Mouse (Mus musculus) embryonic stem cell, embryonic (primary cell): ENCODE results near the gene Ecsit.

Experiments used
- CTCF ChIA-PET, 4 experiments: fragments of 300-600 bp in 2 of 4; fragments of 350-600 bp in 2 of 4; sonication (Branson Sonifier 250); formaldehyde crosslinking; loops; one replicate each; lab custom pipeline; 2022; ENCODE audit warnings: inconsistent platforms in 2 of 4; lab: Charles Lee
- POLR2A ChIA-PET, 4 experiments: fragments of 300-600 bp in 2 of 4; fragments of 350-600 bp in 2 of 4; sonication (Branson Sonifier 250); formaldehyde crosslinking; loops; one replicate each; lab custom pipeline; 2022; ENCODE audit warnings: antibody characterized with exemption in 4 of 4, inconsistent platforms in 1 of 4; lab: Charles Lee

The Ecsit gene

DNA sequence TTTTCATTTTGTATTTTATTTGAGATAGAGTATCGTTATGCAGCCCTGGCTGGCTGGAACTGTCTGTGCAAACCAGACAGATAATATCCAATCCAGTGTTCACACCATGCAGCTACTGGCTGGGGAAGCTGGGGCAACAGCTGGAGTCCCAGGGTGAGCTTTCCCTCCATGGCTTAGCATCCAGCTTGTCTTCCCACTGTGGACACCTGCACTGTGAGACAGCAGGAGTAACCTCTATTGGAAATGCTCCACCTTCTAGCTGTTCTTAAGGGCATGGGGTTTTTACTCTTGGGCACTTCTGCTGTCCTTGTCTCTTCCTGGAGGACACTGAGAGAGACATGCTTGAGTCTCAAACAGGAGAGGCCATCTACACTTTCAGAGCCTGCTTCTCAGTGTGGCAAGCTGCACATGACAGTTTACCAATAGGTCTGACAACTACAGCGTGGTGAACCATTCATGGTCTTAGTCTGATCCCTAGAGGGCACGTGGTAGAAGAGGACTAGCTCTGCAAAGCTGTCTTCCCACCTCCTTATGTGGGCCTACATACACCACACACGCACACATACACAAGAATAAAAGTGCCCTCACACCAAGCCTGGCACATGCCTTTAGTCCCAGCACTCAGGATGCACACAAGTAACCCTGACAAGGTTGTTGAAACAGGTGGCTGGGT, 15.2 kb downstream of the Ecsit start:
- POLR2A ChIA-PET: interaction anchor here in 3 of 4 experiments (0.5 to 5.1 kb wide), 57 partner anchors 8 to 560 kb away, joined by 3 to 45 read pairs (median 4); partner anchors contain the start of genes Ecsit (in 3 of the 3), Ldlr (in 3 of the 3), 9530077C05Rik (in 2 of the 3) and Anln (in 1 of the 3)
- CTCF ChIA-PET: interaction anchor here (0.6 to 2.9 kb wide), 19 partner anchors 15 to 341 kb away, joined by 3 to 17 read pairs (median 4); partner anchors contain the start of genes Pigyl (in 2 of the 4), 9530077C05Rik (in 1 of the 4) and Ecsit (in 1 of the 4)

DNA sequence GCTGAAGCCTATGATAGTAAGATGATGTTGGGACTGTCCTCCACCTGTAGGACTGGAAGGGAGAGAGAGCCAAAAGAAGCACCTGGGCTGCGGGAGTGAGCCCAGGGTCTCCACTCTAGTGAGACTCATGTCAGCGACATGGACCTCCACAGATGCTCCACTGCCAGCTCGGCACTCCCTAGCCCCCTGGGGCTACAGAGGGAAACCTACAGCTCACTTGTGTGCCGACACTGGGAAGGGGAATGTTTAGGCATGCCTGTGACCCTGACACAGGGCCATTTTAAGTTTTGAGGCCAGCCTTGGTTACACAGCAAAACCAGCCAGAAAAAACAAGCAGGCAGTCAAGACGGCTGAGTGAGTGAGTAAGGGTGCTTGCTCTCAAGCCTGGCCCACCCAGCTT, 18.0 kb downstream of the Ecsit start:
- ChIA-PET POLR2A (interaction anchor here in 2 of 4 experiments (1.1 to 3.0 kb wide), 9 partner anchors 8 to 107 kb away, joined by 3 to 16 read pairs (median 5); partner anchors contain the start of genes Ecsit (in 1 of the 2) and Elavl3 (in 1 of the 2)), CTCF (interaction anchor here (0.6 to 2.8 kb wide), 17 partner anchors 9 to 344 kb away, joined by 3 to 28 read pairs (median 4); partner anchors contain the start of genes 9530077C05Rik (in 1 of the 4), Epor (in 1 of the 4) and Pigyl (in 1 of the 4))

DNA sequence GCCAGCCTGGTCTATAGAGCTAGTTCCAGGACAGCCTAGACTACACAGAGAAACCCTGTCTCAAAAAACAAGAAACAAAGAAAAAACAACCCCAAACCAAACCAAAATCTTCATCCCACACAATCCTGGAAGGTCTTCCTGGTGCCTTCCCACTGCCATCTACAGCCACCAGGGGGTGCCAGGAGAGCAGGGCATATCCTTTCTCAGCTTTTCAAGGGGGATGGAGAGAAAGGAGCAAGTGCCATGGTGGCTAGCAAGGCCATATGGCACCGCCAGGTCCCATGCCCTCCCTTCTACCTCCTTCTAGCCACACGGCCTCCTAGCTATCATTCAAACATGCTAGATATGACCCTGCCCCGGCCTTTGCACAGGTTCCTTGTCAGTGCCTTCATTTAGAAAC, 18.8 kb downstream of the Ecsit start:
- POLR2A ChIA-PET: interaction anchor here in 3 of 4 experiments (0.6 to 3.0 kb wide), 14 partner anchors 9 to 165 kb away, joined by 3 to 16 read pairs (median 5); partner anchors contain the start of genes Ecsit (in 2 of the 3) and Elavl3 (in 1 of the 3)
- CTCF ChIA-PET: interaction anchor here (0.6 to 2.8 kb wide), 23 partner anchors 9 to 1059 kb away, joined by 3 to 28 read pairs (median 5); partner anchors contain the start of genes 9530077C05Rik (in 1 of the 4), Ecsit (in 1 of the 4), Epor (in 1 of the 4) and Pigyl (in 1 of the 4)

DNA sequence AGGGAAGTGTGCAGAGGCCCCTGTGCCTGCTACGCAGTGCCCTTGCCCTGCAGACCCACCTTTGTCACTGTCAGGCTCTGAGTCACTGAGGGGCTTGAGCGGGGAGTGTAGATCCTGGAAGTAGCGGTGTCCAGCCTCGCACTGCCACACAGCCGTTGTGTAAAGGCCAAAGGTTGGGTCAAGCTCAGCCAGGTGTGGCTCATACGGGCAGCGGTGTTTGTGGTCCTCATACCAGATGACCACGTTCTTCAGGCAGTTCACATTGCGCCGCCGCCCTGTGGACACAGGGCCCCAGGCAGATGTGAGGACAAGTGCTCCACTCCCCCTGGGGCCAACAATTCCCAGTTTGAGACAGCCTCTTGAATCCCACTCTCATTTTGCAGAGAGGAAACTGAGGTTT, 19.6 kb downstream of the Ecsit start:
- ChIA-PET POLR2A (interaction anchor here in 3 of 4 experiments (0.6 to 3.0 kb wide), 12 partner anchors 8 to 203 kb away, joined by 3 to 16 read pairs (median 5); partner anchors contain the start of genes Ecsit (in 2 of the 3) and Elavl3 (in 1 of the 3)), CTCF (interaction anchor here (0.7 to 2.8 kb wide), 14 partner anchors 10 to 343 kb away, joined by 3 to 28 read pairs (median 8); partner anchors contain the start of gene Pigyl (in 1 of the 4))

DNA sequence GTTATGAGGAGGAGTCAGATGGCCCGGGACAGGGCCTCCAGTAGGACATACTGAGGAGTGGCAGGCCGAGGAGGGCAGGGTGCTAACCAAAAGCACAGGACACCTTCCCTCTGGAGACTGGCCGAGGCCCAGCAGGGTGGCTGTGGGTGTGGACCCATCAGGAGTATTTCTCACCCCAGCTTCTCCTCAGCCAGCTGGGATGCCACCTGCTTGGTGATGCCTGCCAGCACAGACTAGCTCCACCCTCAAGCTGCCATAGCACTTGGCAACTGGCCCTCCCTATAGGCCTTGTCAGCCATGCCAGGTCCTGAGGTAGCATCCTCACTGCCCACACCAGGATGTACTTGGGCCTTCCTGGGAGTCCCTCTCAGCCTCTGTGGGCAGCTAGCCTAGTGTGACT, 20.9 kb downstream of the Ecsit start:
- POLR2A ChIA-PET: interaction anchor here (0.5 to 3.0 kb wide), 10 partner anchors 9 to 116 kb away, joined by 3 to 16 read pairs (median 5); partner anchors contain the start of genes Ecsit (in 1 of the 4) and Elavl3 (in 1 of the 4)
- CTCF ChIA-PET: interaction anchor here in 3 of 4 experiments (1.0 to 2.1 kb wide), 3 partner anchors 10 to 91 kb away, joined by 3 to 7 read pairs (median 3); no protein-coding TSS in a partner anchor

DNA sequence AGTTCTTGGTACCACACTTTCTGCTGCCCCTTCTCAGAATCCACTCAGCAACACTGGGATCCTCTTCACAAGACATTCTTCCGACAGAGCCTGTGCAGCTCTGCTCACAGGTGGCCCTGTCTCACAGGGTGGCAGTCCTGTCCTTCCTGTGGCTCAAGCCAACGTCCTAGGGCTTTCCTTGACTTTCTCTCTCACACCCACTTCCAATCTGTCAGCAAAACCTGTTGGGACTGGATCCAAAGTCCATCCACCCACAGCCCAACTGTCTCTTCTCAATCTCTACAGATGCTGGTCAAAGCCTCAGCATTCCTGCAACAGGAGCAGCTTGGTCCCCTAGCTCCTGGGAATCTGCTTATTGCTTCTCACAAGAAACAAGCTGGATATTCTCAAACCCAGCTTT, 23.9 kb downstream of the Ecsit start:
- CTCF ChIA-PET: interaction anchor here in 2 of 4 experiments (0.9 to 1.0 kb wide), 2 partner anchors 37 to 66 kb away, joined by 3 to 4 read pairs; no protein-coding TSS in a partner anchor
- POLR2A ChIA-PET: interaction anchor here in 2 of 4 experiments (1.1 to 1.7 kb wide), 7 partner anchors 9 to 104 kb away, joined by 3 to 11 read pairs (median 5); partner anchors contain the start of genes Gm49318 (in 2 of the 2), Elavl3 (in 1 of the 2), Pigyl (in 1 of the 2) and Zfp653 (in 1 of the 2)

DNA sequence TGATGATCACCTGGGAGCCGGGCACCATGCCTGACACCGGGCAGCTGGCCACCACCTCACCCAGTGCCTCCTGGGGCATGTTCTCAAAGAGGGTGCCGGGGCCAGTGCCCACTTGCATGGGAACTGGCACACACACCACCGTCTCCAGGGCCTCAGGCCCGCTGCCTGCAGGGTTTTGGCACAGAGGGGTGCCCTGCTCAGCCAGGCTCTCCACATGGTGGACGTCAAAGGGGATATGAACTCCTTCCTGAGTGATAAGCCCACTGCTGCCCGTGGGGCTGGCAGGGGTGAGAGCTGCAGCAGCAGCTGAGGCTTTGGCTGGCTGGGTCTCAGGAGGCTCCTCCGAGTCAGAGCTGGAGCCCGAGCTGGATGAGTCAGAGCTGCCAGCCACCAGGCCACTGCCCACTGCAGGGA, 27.2 kb downstream of the Ecsit start:
- ChIA-PET CTCF (interaction anchor here in 2 of 4 experiments (1.3 to 1.6 kb wide), 2 partner anchors 9 kb away, joined by 4 read pairs; no protein-coding TSS in a partner anchor), POLR2A (interaction anchor here in 3 of 4 experiments (0.6 to 4.9 kb wide), 10 partner anchors 8 to 339 kb away, joined by 3 to 43 read pairs (median 4); partner anchors contain the start of genes Gm49318 (in 2 of the 3) and Zfp653 (in 2 of the 3))

DNA sequence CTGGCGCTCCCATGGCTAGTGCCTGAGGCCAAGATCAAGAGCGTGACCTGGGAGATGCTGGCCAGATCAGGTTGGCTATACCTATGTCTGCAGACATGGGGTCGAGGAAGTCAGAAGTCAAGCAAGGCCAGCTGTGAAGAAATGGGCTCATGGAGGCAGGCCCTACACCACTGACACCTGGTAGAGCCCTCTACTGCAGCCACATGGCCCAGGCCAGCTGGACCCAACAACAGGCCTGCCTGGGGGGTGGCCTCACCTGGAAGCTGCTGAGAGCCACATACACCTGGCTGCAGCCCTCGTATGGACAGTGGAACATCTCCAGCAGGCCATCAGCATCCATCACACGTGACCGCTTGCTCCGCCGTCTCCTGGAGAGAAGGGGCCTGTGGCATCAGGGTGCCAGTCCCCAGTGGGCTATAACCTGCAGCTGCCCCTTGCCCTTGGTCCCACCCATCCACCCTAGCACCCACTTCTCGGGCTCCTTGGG, 28.2 kb downstream of the Ecsit start:
- POLR2A ChIA-PET: interaction anchor here in 2 of 4 experiments (0.9 to 4.9 kb wide), 10 partner anchors 9 to 130 kb away, joined by 3 to 43 read pairs (median 4); partner anchors contain the start of genes Gm49318 (in 2 of the 2), Zfp653 (in 2 of the 2), Ccdc159 (in 1 of the 2) and Ecsit (in 1 of the 2)

DNA sequence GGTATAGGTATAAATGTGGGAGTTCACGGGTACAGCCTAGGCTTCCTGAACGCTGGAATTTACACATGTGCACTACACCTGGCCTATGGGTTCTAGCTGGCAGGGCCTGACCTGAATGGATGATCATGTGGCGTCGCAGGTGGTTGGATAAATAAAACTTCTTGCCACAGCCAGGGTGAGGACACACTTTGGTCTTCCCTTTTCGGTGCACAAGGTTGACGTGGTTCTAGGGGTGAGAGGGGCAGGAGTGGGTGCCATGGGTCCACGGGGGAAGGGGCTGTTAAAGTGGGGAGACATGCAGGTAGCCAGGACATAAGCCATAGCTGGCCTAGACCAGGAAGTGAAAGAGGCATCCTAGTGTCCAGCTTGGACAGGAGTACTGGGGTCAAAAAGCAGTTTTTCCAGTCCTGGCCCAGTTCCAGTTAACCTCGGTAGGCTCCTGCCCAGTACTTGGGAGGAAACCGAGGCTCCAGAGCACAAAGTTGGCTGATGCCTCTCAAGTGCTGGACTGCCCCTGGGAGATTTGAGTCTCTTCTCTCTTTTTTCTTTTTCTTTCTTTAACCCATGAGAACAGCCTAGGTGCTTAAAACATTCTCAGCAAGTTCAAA, 28.8 kb downstream of the Ecsit start:
- POLR2A ChIA-PET: interaction anchor here in 3 of 4 experiments (0.9 to 4.9 kb wide), 13 partner anchors 8 to 129 kb away, joined by 3 to 43 read pairs (median 5); partner anchors contain the start of genes Gm49318 (in 2 of the 3), Zfp653 (in 2 of the 3), Ccdc159 (in 1 of the 3) and Ecsit (in 1 of the 3)
- CTCF ChIA-PET: interaction anchor here in 3 of 4 experiments (0.6 to 3.5 kb wide), 3 partner anchors 10 to 77 kb away, joined by 4 to 18 read pairs (median 7); no protein-coding TSS in a partner anchor

More for the DNA sequence above, 28.2 kb downstream of the Ecsit start:
- CTCF ChIA-PET: interaction anchor here in 3 of 4 experiments (1.3 to 3.5 kb wide), 3 partner anchors 10 to 78 kb away, joined by 4 to 18 read pairs (median 4); no protein-coding TSS in a partner anchor

DNA sequence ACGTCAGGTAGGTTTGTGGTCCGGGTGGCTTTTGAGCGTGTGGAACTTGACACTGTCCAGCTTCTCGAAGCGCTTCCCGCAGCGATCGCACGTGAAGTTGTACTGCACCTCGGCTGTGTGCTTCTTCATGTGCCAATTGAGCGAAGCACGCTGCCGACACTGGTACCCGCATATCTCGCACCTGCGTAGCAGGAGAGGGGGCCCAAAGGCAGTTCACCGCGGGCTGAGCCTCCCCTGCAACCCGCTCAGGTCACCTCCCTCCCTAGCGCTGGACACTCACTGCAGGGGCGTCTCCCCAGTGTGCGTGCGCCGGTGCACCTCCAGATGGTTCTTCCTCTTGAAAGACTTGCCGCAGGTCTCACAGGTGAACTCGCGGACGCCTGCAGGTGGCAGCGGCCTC, 29.5 kb downstream of the Ecsit start:
- POLR2A ChIA-PET: interaction anchor here in 3 of 4 experiments (0.5 to 4.9 kb wide), 23 partner anchors 9 to 510 kb away, joined by 3 to 43 read pairs (median 6); partner anchors contain the start of genes Gm49318 (in 2 of the 3), Zfp653 (in 2 of the 3), Anln (in 1 of the 3) and Carm1 (in 1 of the 3)
- CTCF ChIA-PET: interaction anchor here (0.5 to 3.5 kb wide), 14 partner anchors 9 to 355 kb away, joined by 3 to 18 read pairs (median 6); partner anchors contain the start of genes Gm49318 (in 2 of the 4), Zfp653 (in 2 of the 4), 9530077C05Rik (in 1 of the 4) and Ccdc159 (in 1 of the 4)

DNA sequence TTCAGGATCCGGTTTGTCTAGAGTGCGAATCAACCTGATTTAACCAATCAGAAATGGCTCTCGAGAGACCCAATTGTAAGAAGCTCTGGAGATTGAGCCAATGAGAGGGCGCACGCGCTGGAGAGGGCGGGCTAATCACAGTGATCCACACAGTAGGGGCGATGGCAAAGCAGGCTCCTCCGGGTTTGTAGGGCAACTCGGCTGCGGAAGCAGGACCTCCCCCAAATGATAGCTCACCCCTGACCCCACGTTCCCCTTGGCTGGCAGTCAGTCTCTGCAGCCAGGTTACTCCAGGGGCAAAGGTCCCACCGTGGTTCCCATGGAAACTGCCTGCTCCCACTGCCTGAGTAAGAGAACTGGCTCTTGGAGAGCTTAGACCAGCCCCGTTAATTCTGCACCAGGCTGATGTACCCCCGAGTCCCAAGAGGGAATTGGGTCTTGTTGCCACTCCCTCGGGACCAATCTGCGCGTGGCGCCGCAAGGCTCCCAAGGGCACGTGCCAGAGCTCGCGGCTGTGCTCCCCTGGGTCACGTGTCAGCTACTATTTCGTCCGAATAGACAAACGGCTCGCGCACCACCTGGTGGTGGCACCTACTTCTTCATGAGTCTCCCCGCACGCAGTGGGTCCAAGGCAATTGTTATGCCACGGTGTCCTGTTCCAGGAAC, 30.7 kb downstream of the Ecsit start:
- CTCF ChIA-PET: interaction anchor here (0.5 to 3.5 kb wide), 59 partner anchors 9 to 456 kb away, joined by 3 to 18 read pairs (median 4); partner anchors contain the start of genes 9530077C05Rik (in 2 of the 4), Gm49318 (in 2 of the 4), Zfp653 (in 2 of the 4) and Ccdc159 (in 1 of the 4)
- POLR2A ChIA-PET: interaction anchor here (0.5 to 4.9 kb wide), 98 partner anchors 9 to 1242 kb away, joined by 3 to 43 read pairs (median 4); partner anchors contain the start of genes Gm49318 (in 3 of the 4), Zfp653 (in 3 of the 4), Ccdc159 (in 2 of the 4) and Ldlr (in 2 of the 4)

DNA sequence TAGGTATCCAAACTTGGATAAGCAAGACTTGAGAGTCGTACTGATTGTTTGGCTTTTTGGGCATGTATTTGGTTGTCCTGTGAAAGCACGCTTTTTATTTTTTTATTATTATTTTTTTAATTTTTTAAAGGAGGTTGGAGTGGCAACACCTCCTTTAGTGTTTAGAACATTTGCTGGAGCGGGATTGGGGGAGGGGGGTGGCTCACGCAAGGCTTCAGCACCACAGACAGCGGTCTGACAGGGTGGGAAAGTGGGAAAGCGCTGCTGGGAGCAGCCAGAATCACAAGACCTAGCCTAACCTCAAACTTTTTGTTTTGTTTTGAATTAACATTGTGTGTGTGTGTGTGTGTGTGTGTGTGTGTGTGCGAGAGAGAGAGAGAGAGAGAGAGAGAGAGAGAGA, 31.6 kb downstream of the Ecsit start:
- ChIA-PET CTCF (interaction anchor here in 3 of 4 experiments (0.5 to 3.5 kb wide), 20 partner anchors 12 to 293 kb away, joined by 3 to 18 read pairs (median 5); partner anchors contain the start of genes Ccdc159 (in 1 of the 3), Gm49318 (in 1 of the 3), Pigyl (in 1 of the 3) and Tmem205 (in 1 of the 3)), POLR2A (interaction anchor here in 3 of 4 experiments (0.6 to 4.9 kb wide), 38 partner anchors 10 to 508 kb away, joined by 3 to 43 read pairs (median 5); partner anchors contain the start of genes 9530077C05Rik (in 1 of the 3), Carm1 (in 1 of the 3), Ecsit (in 1 of the 3) and Gm49318 (in 1 of the 3))

DNA sequence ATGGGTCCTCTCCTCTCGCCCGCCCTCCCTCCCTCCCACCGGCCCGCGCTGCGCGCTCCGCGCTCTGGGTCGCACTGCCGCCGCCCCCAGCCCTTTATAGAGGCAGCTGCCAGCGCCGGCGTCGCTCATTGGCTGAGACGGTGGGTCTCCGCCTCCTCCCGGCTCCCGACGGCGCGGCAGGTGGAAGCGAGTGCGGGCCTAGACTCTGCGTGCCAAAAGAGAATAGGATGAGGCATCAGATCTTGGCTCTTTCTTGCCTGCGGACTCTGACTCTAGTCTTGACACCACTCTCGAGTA, 33.3 kb downstream of the Ecsit start, which contains the start of gene Elavl3:
Elavl3 (minus strand) TSS at position 66 of the 297 bp plus-strand sequence.
- CTCF ChIA-PET: interaction anchor here in 2 of 4 experiments (0.6 kb wide), 3 partner anchors 66 to 328 kb away, joined by 4 to 5 read pairs (median 4); no protein-coding TSS in a partner anchor

DNA sequence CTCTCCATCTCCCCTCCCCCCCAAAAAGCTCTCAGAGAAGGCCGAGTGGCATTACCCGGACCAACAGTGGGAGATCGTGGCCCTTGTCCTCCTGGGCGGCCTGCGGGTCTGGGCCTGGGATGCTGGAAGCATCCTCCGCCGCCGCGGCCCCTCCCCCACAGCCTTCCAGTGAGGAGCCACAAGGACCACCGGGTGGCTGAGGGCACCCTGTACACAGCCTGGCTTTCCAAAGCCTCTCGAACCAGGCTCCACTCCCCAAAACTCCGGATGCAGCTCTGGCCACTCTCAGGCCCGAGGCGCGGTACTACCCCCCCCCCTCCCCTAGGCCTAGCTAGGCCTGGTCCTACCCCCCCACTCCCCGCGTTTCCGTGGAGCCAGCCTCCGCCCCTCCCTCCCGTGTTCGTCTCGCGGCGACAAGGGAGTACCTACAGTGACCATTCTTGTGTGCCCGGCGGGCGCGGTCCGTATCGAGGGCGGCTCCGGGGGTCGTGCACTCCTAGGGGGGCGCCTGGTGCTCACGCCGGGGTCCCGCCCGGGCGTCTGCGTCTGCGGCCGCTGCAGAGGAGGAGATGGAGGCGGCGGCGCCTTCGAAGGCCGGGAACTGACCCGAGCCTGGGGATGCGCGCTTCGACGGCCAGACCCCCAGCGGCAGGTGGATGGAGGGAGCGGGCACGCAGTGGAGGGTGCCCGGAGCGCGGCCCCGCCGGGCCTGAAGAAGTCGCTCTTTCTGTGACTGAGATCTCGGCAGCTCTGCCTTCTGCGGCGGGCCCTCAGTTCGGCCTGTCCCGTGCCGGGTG, 33.9 kb downstream of the Ecsit start:
- CTCF ChIA-PET: interaction anchor here in 3 of 4 experiments (0.6 to 1.5 kb wide), 4 partner anchors 34 to 427 kb away, joined by 3 to 5 read pairs (median 4); partner anchors contain the start of gene Ecsit (in 1 of the 3)

More for the DNA sequence above, 33.3 kb downstream of the Ecsit start, which contains the start of gene Elavl3:
- POLR2A ChIA-PET: interaction anchor here in 3 of 4 experiments (0.6 to 3.9 kb wide), 29 partner anchors 8 to 1290 kb away, joined by 3 to 24 read pairs (median 4); partner anchors contain the start of genes Ecsit (in 1 of the 3), Gm49318 (in 1 of the 3), Ldlr (in 1 of the 3) and Pigyl (in 1 of the 3)

More for the DNA sequence above, 33.9 kb downstream of the Ecsit start:
- POLR2A ChIA-PET: interaction anchor here (0.6 to 3.9 kb wide), 53 partner anchors 10 to 1289 kb away, joined by 3 to 24 read pairs (median 4); partner anchors contain the start of genes Ccdc159 (in 2 of the 4), Ecsit (in 2 of the 4), Tmem205 (in 2 of the 4) and 9530077C05Rik (in 1 of the 4)
